Mouse (Mus musculus): ENCODE measurements at regions not wholly inside any gene's neighbourhood (a gene's known extent, or its start where the extent isn't known, plus 50 kb on each side); places are given as distances from the start of the nearest gene placed in this dataset.

- DNase-seq (ENCODE audit: low read depth, low spot score): peak; percentile 47
These were observed 1099.6 kb upstream of the Cdh8 start for GRCm38 (mm10) chr8:100515896-100516295.

DNA sequence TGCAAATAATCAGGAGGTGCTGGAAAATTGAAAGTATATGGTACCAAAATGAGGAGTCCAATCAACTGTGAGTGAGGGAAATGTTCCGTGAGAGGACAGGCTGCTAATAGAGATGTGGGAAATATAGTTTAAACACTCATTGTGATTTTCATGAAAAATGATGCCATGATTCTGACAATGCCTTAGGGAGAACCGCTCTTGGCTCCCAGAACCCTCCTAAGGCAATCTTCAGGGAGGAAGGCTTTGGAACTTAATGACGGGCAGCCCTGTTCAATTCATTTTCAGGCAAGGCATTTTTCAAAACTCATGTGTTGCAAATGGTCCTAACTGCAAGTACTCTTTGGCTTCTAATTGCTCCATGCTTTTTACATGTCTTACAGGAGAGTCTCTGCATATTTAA is 1098.9 kb upstream of the Cdh8 start:
- no peak for DNase-seq (ENCODE audit: low read depth, low spot score)

DNA sequence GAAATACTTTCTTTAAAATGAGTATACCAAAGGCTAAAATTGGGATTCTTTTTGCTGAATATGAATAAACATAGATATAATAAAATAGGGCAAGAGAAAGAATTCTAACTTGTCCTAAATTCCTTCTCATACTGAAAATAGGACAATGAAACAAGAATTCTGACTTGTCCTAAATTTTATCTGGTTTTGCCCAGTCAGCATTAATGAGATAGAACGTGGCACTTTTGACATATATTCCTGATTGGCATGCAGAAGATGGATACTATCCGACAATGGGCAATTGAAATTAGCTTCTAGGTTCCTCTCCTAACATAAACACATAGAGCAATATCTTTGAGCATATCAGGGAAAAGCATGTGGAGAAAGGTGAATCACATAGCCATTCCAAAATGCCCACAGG is 1090.2 kb upstream of the Cdh8 start:
- DNase-seq (ENCODE audit: low read depth, low spot score): peak; percentile 4

GRCm38 (mm10) chr8:100500342-100500712 is 1084.1 kb upstream of the Cdh8 start:
- DNase-seq (ENCODE audit: low read depth, low spot score): no peak

- DNase-seq (ENCODE audit: low read depth, low spot score): no peak
These were observed 1083.5 kb upstream of the Cdh8 start for GRCm38 (mm10) chr8:100499614-100500341.

- peak; percentile 11 for DNase-seq (ENCODE audit: low read depth, low spot score)
These were observed 1078.2 kb upstream of the Cdh8 start for GRCm38 (mm10) chr8:100494445-100494844.

- DNase-seq (ENCODE audit: low read depth, low spot score): peak; percentile 26
These were observed 1059.7 kb upstream of the Cdh8 start for GRCm38 (mm10) chr8:100475950-100476349.

DNA sequence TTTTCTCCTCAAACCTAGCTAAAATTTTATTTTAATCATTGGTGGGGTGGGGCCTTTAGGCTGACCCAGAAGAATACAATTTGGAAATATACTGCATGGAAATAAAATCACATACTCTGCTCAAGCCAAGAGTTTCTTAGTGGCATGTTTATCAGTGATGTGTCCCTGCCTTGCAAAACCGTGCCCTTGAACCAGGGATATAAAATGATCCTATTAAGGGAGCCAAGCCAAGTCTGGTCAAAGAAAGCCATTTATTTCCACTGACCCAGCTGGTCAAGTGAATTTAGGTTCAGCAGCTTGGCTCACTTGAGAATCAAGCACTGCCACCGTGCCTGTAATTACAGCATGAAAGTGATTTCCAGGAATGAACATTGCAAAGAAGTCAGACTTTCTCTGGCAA is 1035.0 kb upstream of the Cdh8 start:
- no peak for DNase-seq (ENCODE audit: low read depth, low spot score)

DNA sequence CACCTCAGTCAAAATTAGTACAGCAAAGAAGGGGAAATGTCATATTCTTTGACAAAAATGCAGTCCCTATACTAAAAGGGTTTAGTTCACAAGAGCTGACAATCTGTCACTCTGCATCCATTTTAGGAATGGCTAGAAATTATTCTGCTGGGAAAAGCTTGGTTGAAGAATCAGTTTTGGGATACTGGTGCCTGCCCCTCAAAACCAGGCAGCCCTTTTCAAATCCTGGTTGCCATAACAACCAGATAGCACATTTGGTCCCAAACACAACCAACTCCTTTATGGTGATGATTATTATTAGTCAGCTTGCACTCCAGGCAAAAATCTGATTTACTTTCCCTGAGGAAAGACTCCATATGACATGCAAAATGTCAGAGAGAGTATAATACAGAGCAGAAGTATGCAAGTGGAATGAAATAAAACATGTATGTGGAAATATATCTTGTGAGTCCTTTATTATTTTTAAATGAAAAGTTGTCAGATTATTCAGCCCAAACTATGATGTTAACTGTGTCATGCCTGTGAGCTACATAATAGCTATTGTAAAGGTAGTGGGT is 1034.2 kb upstream of the Cdh8 start:
- DNase-seq (ENCODE audit: low read depth, low spot score): peak; percentile 26

DNA sequence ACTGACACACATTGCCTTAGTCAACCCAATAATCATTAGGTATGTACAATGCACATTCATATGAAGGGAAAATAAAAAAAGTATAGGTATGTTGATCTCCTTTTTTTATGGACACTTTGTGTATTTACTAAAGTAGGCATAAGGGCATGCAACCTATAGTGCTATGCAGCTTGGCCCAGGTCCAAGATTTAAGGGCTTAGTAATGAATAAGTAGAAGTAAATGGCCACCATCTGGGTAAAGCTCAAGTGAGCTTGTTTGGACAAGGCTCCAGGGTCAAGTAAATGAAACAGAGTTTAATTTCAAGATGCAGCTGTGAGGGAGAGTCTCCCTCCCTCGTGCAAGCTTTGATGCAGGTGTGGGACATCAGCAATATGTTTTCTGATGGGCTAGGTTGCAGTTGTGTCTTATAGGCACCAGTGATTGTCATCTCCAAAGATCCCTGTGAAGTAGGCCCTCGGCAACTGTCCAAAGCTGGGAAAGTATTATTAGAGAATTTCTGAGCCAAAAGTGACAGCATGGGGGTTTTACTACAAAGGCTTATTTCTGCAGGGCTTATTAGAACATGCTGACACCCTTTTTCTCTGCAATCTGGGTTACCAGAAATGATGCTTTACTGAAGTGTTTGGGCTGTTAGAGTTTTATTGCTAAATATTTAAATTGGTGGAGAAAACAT is 1030.5 kb upstream of the Cdh8 start:
- peak; percentile 49 for DNase-seq (ENCODE audit: low read depth, low spot score)

Data from brain, adult 2 months (tissue).